Mouse (Mus musculus) mammary gland, adult 2 months (tissue): ENCODE data around the gene Kif2a. TPM values are rescaled to one million over a fixed set of nuclear protein-coding genes. Genes with fewer than 3 reads are reported as not detected.

Experiments
- polyA plus RNA-seq: library from polyadenylated mRNA; depleted of rRNA; stranded (reverse); fragments of >200 nt; gene quantifications from 2 replicates; pipeline ENCODE4 v1.2.3, GENCODE M21; 2012; ENCODE audit warnings: low replicate concordance; rRNA removed

Gene Kif2a
- 0.91 and 2.2 TPM in 2 replicates for polyA plus RNA-seq

DNA sequence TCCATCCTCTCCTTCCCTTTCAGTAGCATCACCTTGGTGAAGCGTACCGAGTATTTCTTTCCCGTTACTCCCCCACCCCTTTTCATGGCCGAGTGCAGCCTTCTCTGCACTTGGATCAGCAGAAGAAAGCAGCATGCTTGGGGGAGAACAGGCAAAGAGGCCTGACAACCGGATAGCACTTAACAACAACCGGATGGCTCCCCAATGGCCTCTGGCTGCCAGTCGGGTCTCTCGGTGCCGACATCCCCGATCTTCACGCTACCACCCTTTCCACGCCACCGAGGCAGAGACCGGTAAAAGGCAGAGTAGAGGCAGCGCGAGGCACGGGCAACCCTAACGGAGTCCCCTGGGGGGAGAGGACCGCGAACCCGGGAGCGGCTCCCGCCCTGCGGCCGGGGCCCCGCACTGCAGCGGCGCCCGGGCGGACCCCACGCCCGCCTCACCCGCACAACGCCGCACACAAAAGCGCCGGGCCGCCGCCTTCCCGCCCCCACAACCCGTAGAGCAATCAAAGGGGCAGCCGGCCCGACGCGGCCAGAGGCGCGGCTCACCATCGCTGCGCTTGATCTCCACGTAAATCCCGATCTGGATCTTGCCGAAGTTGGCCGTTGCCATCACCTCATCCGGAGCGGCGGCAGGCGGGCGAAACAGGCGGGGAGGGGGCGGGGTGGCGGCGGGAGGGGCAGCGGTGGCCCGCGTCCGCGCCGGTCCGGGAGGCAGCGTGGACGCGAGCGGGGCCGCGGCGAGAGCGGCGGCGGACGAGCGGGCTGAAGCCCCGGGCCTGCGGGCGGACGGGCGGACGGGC lies at the start of gene Kif2a:
Gene Kif2a (minus strand): TSS at position 666 of the 805 bp plus-strand sequence.

DNA sequence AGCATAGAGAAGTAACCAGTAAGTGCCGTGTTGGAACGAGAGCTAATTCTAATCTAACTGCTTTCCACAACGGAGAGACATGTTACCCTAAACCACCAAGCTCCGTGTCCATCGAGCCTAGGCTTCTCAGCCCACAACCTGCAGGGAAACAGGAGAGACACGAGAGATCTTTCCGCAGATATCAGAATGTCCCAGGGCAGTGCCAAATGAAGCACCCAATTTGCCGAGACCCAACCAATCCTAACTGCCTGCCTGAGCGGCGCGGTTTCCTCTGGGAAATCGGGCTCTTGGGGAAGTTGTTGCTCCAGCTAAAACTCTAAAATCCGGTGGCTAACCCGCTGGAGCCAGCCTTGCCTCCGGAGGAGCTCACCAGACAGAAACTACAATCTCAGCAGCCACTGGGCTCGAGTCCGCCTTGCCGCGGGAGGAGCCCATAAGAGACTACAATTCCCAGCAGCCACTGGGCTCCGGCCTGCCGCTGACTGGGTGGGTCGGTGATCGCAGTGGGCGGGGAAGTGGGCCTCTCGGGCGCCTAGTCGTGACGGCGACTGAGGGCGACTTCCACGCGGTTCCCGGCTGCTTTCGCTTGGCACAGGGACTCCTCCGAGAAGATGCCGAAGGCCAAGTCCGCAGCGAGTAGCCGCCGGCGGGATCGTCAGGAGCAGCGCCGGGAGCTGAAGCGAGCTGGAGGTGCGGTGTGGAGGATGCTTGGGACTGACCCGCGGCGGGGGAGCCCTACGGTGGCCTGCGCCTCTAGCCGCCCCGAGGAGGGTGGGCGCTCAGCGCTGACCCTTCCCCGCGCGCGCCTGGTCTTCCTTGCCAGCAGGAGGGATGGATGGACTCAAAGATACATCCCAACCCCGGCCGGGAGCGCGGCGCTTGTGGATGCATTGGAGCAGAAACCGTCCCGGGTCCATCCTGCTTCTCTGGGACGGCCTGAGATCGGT lies 75.1 kb downstream of the Kif2a start, which contains the start of gene Dimt1:
Gene Dimt1 (plus strand): TSS at position 534 of the 947 bp plus-strand sequence.

DNA sequence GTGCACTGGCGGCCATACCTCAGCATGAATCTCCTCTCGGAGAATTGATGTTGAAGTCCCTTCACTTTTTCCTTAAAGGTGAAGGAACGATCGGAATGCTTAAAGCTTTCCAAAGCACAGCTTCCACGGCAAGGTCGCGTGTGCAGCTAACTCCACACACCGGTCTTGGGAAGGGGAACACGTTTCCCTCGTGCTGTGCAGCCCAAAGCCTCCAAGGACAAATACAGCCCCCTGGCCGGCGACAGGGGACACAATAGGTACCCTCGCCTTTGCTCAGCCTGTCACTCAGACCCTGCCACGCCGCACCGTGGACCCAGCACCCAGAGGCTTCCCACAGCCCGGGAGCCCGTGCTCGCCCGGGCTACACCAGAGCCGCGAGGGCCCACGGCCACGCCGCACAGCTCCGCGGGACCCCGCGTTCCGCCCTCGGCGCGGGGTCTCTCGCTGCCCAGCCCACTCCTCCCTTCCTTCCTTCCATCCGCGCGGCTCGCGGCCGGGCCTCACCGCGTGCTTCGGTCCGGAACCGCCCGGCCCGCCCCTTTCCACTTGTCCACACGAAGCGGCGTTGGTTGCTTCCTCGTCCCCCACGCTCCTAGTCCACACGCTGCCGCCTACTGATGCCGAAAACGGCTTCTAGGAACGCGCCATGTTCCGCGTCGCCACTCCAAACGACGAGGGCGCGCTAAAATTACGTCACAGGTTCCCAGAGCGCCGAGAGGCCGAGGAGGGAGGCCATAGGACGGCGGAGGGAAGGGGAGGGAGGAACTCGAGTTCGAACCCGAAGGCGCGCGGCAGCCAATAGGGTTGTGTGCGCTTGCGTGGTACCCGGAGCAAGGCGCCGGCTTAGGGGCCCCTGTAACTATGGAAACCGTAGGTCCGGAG lies 85.4 kb downstream of the Kif2a start, which contains the start of gene Ipo11:
Gene Ipo11 (minus strand): TSS at position 703 of the 882 bp plus-strand sequence.

Other genes starting within 250 kb of the Kif2a start
- 12.2 and 24.3 TPM in 2 replicates for gene Ipo11, start 85.2 kb downstream of the Kif2a start, polyA plus RNA-seq
- gene Dimt1, start 75.0 kb downstream of the Kif2a start, polyA plus RNA-seq: 3.2 and 10.1 TPM in 2 replicates